Mouse (Mus musculus) heart, embryonic 12.5 days (tissue): ENCODE measurements around the gene Bcor. TPM values are rescaled to one million over a fixed set of nuclear protein-coding genes. Genes with fewer than 3 reads are reported as not detected.
A peak's percentile ranks its signal among the peaks of the same experiment; 100 is the strongest.

Source experiments
- ATAC-seq: fragments of 200-750 bp; cut with Nextera tagmentation; 2 replicates; pipeline ENCODE4 v1.8.0; 2017; ENCODE audit warnings: moderate TSS enrichment, moderate library complexity; ENCODE audit not compliant: insufficient number of reproducible peaks, low FRiP score
- H3K27ac ChIP-seq: fragments of 300-500 bp; sonication (generic); 2 replicates; pipeline ENCODE4 v1.5.1; 2016; ENCODE audit warnings: mild to moderate bottlenecking, moderate library complexity; ENCODE audit not compliant: poor library complexity, severe bottlenecking
- H3K27me3 ChIP-seq: fragments of 300-500 bp; sonication (generic); replicated peaks from 2 replicates; pipeline ENCODE4 v1.6.1; 2016; ENCODE audit warnings: mild to moderate bottlenecking, moderate library complexity
- H3K36me3 ChIP-seq: fragments of 300-500 bp; sonication (generic); 2 replicates; pipeline ENCODE4 v1.6.1; 2016; ENCODE audit warnings: mild to moderate bottlenecking, moderate library complexity
- H3K4me1 ChIP-seq: fragments of 300-500 bp; sonication (generic); replicated peaks from 2 replicates; pipeline ENCODE4 v1.6.1; 2016; ENCODE audit warnings: mild to moderate bottlenecking
- H3K4me2 ChIP-seq: fragments of 300-500 bp; sonication (generic); 2 replicates; pipeline ENCODE4 v1.6.1; 2016; ENCODE audit warnings: mild to moderate bottlenecking, moderate library complexity
- H3K4me3 ChIP-seq: fragments of 300-500 bp; sonication (generic); 2 replicates; pipeline ENCODE4 v1.5.1; 2016; ENCODE audit warnings: mild to moderate bottlenecking
- H3K9ac ChIP-seq: fragments of 300-500 bp; sonication (generic); 2 replicates; pipeline ENCODE4 v1.6.1; 2016; ENCODE audit warnings: mild to moderate bottlenecking, moderate library complexity
- H3K9me3 ChIP-seq: fragments of 300-500 bp; sonication (generic); replicated peaks from 2 replicates; pipeline ENCODE4 v1.6.1; 2016; ENCODE audit warnings: mild to moderate bottlenecking, moderate library complexity
- WGBS: fragments of 180-500 bp; shearing (Covaris S2); methylation state at CpG from one replicate; pipeline ENCODE4 v1.1.7; 2016; 5-methylcytosine and 5-hydroxymethylcytosine counted together
- polyA plus RNA-seq: library from polyadenylated mRNA; unstranded; fragments of >200 nt; fragmentation: Nextera tagmentation; extraction: Ambion mirVana; gene quantifications from 2 replicates; pipeline ENCODE4 v1.2.1, GENCODE M21; 2016

Gene Bcor
- polyA plus RNA-seq, 1 experiment from 2014 or later = 20.3 TPM

DNA sequence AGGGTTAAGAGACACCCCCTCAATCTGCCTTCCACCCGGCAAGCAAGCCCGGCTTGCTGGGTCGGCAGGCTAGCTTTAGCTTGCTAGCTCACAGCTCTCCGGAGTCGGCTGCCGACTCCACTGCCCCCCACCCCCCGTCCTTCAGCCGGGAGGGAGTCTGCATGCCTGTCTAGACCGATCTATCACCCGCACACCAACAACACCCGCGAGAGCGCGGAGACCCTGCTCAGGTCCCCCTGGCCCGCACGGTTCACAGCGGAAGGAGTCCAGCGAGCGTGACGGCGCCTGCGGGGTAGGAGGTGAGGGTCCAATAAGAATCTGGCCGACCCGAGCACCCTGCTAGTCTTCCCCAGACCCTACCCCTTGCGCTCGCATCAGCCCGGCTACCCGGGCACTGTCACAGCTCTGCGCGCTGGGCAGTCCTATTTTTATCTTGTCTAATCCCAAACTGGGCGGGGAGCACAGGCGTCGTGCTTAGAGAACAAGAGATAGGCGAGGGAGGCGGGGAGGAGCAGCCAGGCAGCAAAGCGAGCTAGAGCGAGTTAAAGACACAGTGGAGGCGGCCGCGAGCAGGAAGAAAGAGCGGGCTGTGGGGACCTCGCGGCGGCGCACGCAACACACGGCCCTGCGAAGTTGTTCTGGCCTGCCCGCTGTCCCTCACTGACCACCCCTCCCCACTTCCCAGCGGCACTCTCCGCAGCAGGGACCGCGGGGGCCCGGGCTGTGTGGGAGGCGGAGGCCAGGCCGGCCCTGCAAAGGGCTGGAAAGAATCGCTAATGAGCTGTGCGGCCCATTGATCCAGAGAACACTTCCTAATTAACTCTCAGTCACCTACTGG lies 83.2 kb downstream of the Bcor start:
- peak overlapping the region; percentile 93 for H3K9ac ChIP-seq
- peak overlapping the region; percentile 82 for H3K4me3 ChIP-seq
- H3K36me3 ChIP-seq = no peaks in the 10 kb centered on the region
- WGBS = 2% methylated on average over 58 of the region's 58 CpGs
- peaks cover 84% of the 10 kb centered on the region for H3K27me3 ChIP-seq
- ATAC-seq = peak; percentile 70
- no peaks in the 10 kb centered on the region for H3K9me3 ChIP-seq
- peak overlapping the region; percentile 90 for H3K4me2 ChIP-seq
- H3K27ac ChIP-seq = peak overlapping the region; percentile 75
- H3K4me1 ChIP-seq = peaks cover 44% of the 10 kb centered on the region

GRCm38 (mm10) chrX:12072721-12073120 lies 87.4 kb downstream of the Bcor start:
- Histone ChIP-seq H3K9ac (peak overlapping the region; percentile 18; the same call in 1 of the 2 replicates), H3K27me3 (peaks cover 80% of the 10 kb centered on the region), H3K4me1 (peaks cover 76% of the 10 kb centered on the region), H3K27ac (no peak overlapping the region), H3K36me3 (no peaks in the 10 kb centered on the region), H3K4me2 (peak overlapping the region; percentile 34), H3K4me3 (no peak overlapping the region), H3K9me3 (no peaks in the 10 kb centered on the region)
- ATAC-seq = no peak
- whole genome bisulfite sequencing = 17% methylated on average over 6 of the region's 6 CpGs

DNA sequence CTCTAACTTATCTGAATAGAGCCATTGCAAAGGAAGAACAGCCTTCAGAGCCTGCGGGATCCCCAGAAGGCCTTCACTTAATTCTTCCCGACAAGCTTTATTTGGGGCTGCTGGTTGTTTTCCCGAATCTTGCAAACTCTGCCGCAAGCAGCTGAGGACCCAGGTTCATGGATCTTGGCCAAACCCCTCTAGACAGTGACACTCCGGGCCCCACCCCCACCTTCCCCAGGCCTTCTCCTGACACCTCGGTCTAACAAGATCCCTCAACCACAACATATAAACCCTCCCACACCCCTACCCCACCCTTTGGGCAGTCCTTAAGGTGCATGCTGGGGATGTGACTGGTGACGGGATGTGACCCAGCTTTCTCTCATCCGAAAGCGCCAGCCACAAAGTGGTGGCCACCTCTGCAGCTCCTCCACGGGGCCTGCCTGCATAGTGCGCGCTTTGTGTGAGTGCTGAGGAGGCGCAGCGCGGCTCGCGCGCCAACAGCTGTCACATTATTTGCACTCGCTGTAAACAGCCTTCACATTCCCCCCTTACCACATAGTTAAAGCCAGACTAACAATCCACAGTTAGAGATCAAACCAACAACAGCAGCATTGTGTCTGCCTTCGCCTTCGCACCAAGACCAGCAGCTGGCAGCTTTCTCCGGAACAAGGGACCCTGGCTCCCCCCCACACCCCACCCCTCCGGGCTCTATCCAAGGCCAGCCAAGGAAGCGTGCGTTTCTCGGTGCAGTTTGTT lies 91.0 kb downstream of the Bcor start:
- Histone ChIP-seq H3K4me1 (peaks cover 97% of the 10 kb centered on the region), H3K4me3 (0 out of 2 replicates have a peak overlapping the region, but pooled peaks have one; percentile 10), H3K9ac (peak overlapping the region; percentile 50; the same call in 1 of the 2 replicates), H3K4me2 (peak overlapping the region; percentile 54), H3K27ac (no peak overlapping the region), H3K36me3 (no peaks in the 10 kb centered on the region), H3K9me3 (no peaks in the 10 kb centered on the region), H3K27me3 (peaks cover 84% of the 10 kb centered on the region)
- 3% methylated on average over 26 of the region's 26 CpGs for WGBS
- ATAC-seq = 0 out of 2 replicates have a peak, but pooled peaks have one; percentile 16

GRCm38 (mm10) chrX:12067851-12068510 lies 92.2 kb downstream of the Bcor start:
- H3K9ac ChIP-seq = no peak overlapping the region
- H3K4me3 ChIP-seq = no peak overlapping the region
- WGBS = 20% methylated on average over 18 of the region's 18 CpGs
- H3K4me1 ChIP-seq = peaks cover 98% of the 10 kb centered on the region
- ATAC-seq = no peak
- H3K27ac ChIP-seq = no peak overlapping the region
- H3K9me3 ChIP-seq = no peaks in the 10 kb centered on the region
- no peaks in the 10 kb centered on the region for H3K36me3 ChIP-seq
- H3K4me2 ChIP-seq = no peak overlapping the region
- peaks cover 83% of the 10 kb centered on the region for H3K27me3 ChIP-seq

DNA sequence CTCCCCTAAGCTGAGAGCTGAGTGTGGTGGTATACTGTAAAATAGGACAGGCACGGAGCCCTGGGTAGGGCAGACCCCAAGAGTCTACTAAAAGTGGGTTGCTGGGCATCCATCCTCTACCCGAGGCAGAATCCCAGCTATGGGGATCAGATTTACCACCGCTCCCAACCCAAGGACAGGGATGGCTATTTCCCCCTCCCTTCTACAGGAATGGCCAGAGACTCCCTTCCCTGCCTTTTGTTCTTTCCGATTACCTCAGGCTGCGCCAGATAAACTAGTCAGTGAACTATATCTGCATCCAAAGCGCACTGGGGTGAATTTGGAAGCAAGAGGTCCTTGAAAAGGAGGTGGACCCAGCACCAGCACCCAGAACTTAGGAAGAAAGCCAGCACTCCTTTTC lies 93.1 kb downstream of the Bcor start:
- peak overlapping the region; percentile 20; the same call in 1 of the 2 replicates for H3K9ac ChIP-seq
- ATAC-seq = 0 out of 2 replicates have a peak, but pooled peaks have one; percentile 15
- no peaks in the 10 kb centered on the region for H3K36me3 ChIP-seq
- no peak overlapping the region for H3K4me3 ChIP-seq
- no peak overlapping the region for H3K27ac ChIP-seq
- WGBS = 7% methylated on average over 6 of the region's 6 CpGs
- H3K9me3 ChIP-seq = no peaks in the 10 kb centered on the region
- peaks cover 98% of the 10 kb centered on the region for H3K4me1 ChIP-seq
- peaks cover 83% of the 10 kb centered on the region for H3K27me3 ChIP-seq
- peak overlapping the region; percentile 38 for H3K4me2 ChIP-seq

GRCm38 (mm10) chrX:12065782-12066181 lies 94.4 kb downstream of the Bcor start:
- Histone ChIP-seq H3K4me1 (peaks cover 98% of the 10 kb centered on the region), H3K27me3 (peaks cover 75% of the 10 kb centered on the region), H3K9me3 (no peaks in the 10 kb centered on the region), H3K4me2 (0 out of 2 replicates have a peak overlapping the region, but pooled peaks have one; percentile 38), H3K36me3 (no peaks in the 10 kb centered on the region), H3K27ac (no peak overlapping the region), H3K9ac (no peak overlapping the region), H3K4me3 (no peak overlapping the region)
- ATAC-seq = no peak
- 23% methylated on average over 9 of the region's 9 CpGs for WGBS

DNA sequence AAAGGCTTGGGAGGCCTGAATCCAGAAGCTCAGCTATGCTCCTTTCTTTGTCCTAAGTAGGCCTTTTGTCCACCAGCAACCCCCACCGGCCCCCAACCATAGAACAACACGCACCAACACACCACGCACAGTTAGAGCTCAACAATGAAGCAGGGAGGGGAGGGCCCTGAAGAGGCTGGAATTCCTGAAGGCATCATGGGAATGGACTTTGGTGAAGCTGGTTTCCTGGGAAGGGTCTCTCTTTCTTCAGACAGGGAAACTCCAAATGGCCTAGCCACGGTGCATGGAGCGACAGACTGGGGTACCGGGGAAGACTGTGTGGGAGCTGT lies 97.3 kb downstream of the Bcor start:
- no peak overlapping the region for H3K27ac ChIP-seq
- no peaks in the 10 kb centered on the region for H3K9me3 ChIP-seq
- peaks cover 75% of the 10 kb centered on the region for H3K4me1 ChIP-seq
- WGBS = 39% methylated on average over 6 of the region's 6 CpGs
- H3K9ac ChIP-seq = no peak overlapping the region
- no peak overlapping the region for H3K4me3 ChIP-seq
- peaks cover 12% of the 10 kb centered on the region for H3K36me3 ChIP-seq
- no peak for ATAC-seq
- H3K27me3 ChIP-seq = peaks cover 57% of the 10 kb centered on the region
- no peak overlapping the region for H3K4me2 ChIP-seq

- Histone ChIP-seq H3K4me1 (peaks cover 69% of the 10 kb centered on the region), H3K4me3 (no peak overlapping the region), H3K9ac (no peak overlapping the region), H3K9me3 (no peaks in the 10 kb centered on the region), H3K36me3 (peaks cover 18% of the 10 kb centered on the region), H3K4me2 (peak overlapping the region; percentile 12; the same call in 1 of the 2 replicates), H3K27me3 (peaks cover 52% of the 10 kb centered on the region), H3K27ac (no peak overlapping the region)
- 35% methylated on average over 24 of the region's 24 CpGs for WGBS
- no peak for ATAC-seq
These were observed 97.8 kb downstream of the Bcor start for GRCm38 (mm10) chrX:12062121-12062931.

GRCm38 (mm10) chrX:12060848-12061247 lies 99.3 kb downstream of the Bcor start:
- Histone ChIP-seq H3K27me3 (peaks cover 40% of the 10 kb centered on the region), H3K4me3 (no peak overlapping the region), H3K9ac (no peak overlapping the region), H3K9me3 (no peaks in the 10 kb centered on the region), H3K4me1 (peaks cover 54% of the 10 kb centered on the region), H3K36me3 (peaks cover 31% of the 10 kb centered on the region), H3K27ac (no peak overlapping the region), H3K4me2 (no peak overlapping the region)
- WGBS = 40% methylated on average over 3 of the region's 3 CpGs
- ATAC-seq = no peak

- Histone ChIP-seq H3K27ac (no peak overlapping the region), H3K27me3 (peaks cover 14% of the 10 kb centered on the region; the same call in 1 of the 2 replicates), H3K36me3 (peaks cover 47% of the 10 kb centered on the region), H3K4me1 (peaks cover 23% of the 10 kb centered on the region), H3K4me2 (no peak overlapping the region), H3K9me3 (no peaks in the 10 kb centered on the region), H3K4me3 (no peak overlapping the region), H3K9ac (no peak overlapping the region)
- no peak for ATAC-seq
- WGBS = 90% methylated on average over 11 of the region's 11 CpGs
These were observed 102.9 kb downstream of the Bcor start for GRCm38 (mm10) chrX:12057210-12057609.
